Mouse (Mus musculus): Measurements from ENCODE around the gene Ctnnd2. TPM values are rescaled to one million over a fixed set of nuclear protein-coding genes. Genes with fewer than 3 reads are reported as not detected.

The Ctnnd2 gene
- polyA plus RNA-seq, 1 experiment: 2.1 TPM

DNA sequence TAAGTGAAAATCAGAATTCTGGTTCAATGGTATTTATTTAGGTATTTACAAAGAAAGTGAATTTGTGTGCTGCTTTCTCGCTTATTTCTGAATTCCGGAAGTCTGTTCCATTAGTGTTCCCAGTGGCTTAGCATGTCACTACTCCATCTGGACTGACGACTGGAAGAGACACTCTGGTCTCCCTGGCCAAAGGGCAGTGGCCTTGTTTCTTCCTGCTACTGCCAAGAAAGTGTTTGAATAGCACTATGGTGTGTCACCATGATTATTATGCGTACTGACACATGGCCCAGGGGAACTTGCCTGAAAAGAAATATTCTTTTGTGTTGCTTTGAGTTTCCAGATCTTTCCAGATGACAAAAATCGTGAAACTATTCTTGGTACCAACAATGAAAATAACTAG, 266.7 kb downstream of the Ctnnd2 start:
- TF ChIP-seq POLR2A (IDR thresholded peaks at IDR 0.05; ENCODE audit: borderline replicate concordance, control insufficient read depth, low read depth, low read length) (no peak), CTCF (IDR thresholded peaks at IDR 0.05; ENCODE audit: control insufficient read depth, insufficient read depth, low read length) (no peak)
- no peak overlapping the region for H3K4me3 ChIP-seq (replicated peaks; ENCODE audit: control insufficient read depth, low read depth, low read length)
- H3K4me1 ChIP-seq (ENCODE audit: control insufficient read depth, insufficient read depth, low read length): no peaks in the 10 kb centered on the region
- H3K27ac ChIP-seq (ENCODE audit: control insufficient read depth, insufficient read depth, low read depth, low read length, poor library complexity): no peak overlapping the region
- 77% methylated on average over 5 of the region's 5 CpGs for WGBS

DNA sequence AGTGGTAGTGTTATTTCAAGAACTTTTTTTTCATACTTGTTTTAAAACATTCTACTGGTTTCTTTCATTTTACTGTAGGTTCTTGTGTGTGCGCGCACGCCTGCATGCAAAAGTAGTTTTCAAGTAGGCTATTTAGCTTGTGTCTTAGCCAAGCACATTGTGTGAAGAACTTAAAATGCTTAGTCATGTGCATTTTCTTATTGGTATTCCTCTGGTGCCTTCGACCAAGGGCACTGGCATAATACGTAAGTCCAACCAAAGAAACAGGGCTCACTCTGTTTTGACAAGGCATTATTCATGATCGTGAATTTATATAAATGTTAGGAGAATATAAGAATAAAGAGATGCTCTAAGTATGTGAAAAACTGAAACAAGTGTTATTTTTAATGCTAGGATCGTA, 278.4 kb downstream of the Ctnnd2 start:
- no peak overlapping the region for H3K27ac ChIP-seq (ENCODE audit: control insufficient read depth, insufficient read depth, low read depth, low read length, poor library complexity)
- TF ChIP-seq CTCF (IDR thresholded peaks at IDR 0.05; ENCODE audit: control insufficient read depth, insufficient read depth, low read length) (no peak), POLR2A (IDR thresholded peaks at IDR 0.05; ENCODE audit: borderline replicate concordance, control insufficient read depth, low read depth, low read length) (no peak)
- 88% methylated on average over 7 of the region's 7 CpGs for WGBS

GRCm38 (mm10) chr15:30451921-30452320, 279.5 kb downstream of the Ctnnd2 start:
- 84% methylated on average over 5 of the region's 5 CpGs for WGBS
- Histone ChIP-seq H3K4me1 (ENCODE audit: control insufficient read depth, insufficient read depth, low read length) (no peaks in the 10 kb centered on the region), H3K27ac (ENCODE audit: control insufficient read depth, insufficient read depth, low read depth, low read length, poor library complexity) (no peak overlapping the region), H3K4me3 (replicated peaks; ENCODE audit: control insufficient read depth, low read depth, low read length) (no peak overlapping the region)
- TF ChIP-seq POLR2A (IDR thresholded peaks at IDR 0.05; ENCODE audit: borderline replicate concordance, control insufficient read depth, low read depth, low read length) (no peak), CTCF (IDR thresholded peaks at IDR 0.05; ENCODE audit: control insufficient read depth, insufficient read depth, low read length) (no peak)

More for the DNA sequence above, 278.4 kb downstream of the Ctnnd2 start:
- Histone ChIP-seq H3K4me1 (ENCODE audit: control insufficient read depth, insufficient read depth, low read length) (no peaks in the 10 kb centered on the region), H3K4me3 (replicated peaks; ENCODE audit: control insufficient read depth, low read depth, low read length) (no peak overlapping the region)

DNA sequence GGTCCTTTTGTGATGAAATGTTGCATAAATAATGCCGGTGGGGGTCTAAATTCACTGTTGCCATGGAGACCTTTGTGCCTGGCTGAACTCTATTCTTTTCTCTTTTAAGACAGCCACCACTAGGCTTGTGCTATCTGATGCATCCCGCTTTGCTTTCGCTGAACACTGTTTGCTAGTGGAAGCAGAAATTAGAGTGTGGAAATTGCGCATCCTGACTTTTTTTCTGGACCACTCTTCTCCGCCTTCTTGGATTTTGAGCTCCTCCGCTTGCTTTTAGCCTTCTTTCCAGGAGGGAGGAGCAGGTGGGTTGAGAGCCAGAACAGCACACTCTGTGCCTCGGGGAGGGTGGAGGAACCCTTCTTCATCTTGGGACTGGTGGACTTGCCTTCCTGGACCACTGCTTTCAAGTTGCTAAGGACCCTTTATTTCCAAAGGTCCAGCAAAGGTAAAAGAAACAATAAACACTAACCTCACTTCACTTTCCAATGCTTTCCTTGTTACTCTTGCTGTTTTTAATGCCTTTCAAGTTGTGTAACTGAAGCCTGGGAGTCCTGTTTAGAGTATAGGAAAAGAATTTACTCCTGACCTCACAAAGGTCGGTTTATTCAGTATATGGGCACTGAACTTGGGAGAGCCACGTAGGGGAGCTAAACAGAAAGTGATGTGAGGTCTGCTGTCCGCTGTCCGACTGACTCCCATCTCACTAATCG, 285.3 kb downstream of the Ctnnd2 start:
- H3K27ac ChIP-seq (ENCODE audit: control insufficient read depth, insufficient read depth, low read depth, low read length, poor library complexity): no peak overlapping the region
- 72% methylated on average over 12 of the region's 12 CpGs for WGBS
- TF ChIP-seq CTCF (IDR thresholded peaks at IDR 0.05; ENCODE audit: control insufficient read depth, insufficient read depth, low read length) (no peak), POLR2A (IDR thresholded peaks at IDR 0.05; ENCODE audit: borderline replicate concordance, control insufficient read depth, low read depth, low read length) (no peak)
- no peak overlapping the region for H3K4me3 ChIP-seq (replicated peaks; ENCODE audit: control insufficient read depth, low read depth, low read length)
- H3K4me1 ChIP-seq (ENCODE audit: control insufficient read depth, insufficient read depth, low read length): no peaks in the 10 kb centered on the region

DNA sequence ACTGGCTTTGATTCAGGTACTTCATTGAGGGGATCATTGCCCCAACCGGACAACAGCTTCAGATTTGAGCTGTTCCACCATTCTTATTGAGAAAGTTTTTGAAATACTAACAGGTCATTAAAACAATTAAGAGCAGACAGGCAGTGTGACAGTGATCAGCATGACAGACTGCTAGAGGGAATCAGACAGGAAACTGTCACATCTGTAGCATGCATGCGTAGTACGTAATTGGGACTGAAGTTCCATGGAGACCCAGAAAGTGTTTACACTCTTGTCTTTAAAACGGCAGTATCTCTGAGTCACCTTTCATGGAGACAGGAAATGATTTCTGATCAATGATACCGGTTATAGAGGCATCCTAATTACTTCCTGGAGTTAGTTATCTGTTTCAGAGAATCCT, 286.3 kb downstream of the Ctnnd2 start:
- no peak overlapping the region for H3K27ac ChIP-seq (ENCODE audit: control insufficient read depth, insufficient read depth, low read depth, low read length, poor library complexity)
- TF ChIP-seq CTCF (IDR thresholded peaks at IDR 0.05; ENCODE audit: control insufficient read depth, insufficient read depth, low read length) (no peak), POLR2A (IDR thresholded peaks at IDR 0.05; ENCODE audit: borderline replicate concordance, control insufficient read depth, low read depth, low read length) (no peak)
- no peaks in the 10 kb centered on the region for H3K4me1 ChIP-seq (ENCODE audit: control insufficient read depth, insufficient read depth, low read length)
- H3K4me3 ChIP-seq (replicated peaks; ENCODE audit: control insufficient read depth, low read depth, low read length): no peak overlapping the region
- 63% methylated on average over 5 of the region's 5 CpGs for WGBS

GRCm38 (mm10) chr15:30460341-30461125, 288.1 kb downstream of the Ctnnd2 start:
- no peak for TF ChIP-seq POLR2A (IDR thresholded peaks at IDR 0.05; ENCODE audit: borderline replicate concordance, control insufficient read depth, low read depth, low read length)
- TF ChIP-seq CTCF (IDR thresholded peaks at IDR 0.05; ENCODE audit: control insufficient read depth, insufficient read depth, low read length): no peak
- no peak overlapping the region for H3K4me3 ChIP-seq (replicated peaks; ENCODE audit: control insufficient read depth, low read depth, low read length)
- 63% methylated on average over 9 of the region's 9 CpGs for WGBS

GRCm38 (mm10) chr15:30462804-30463423, 290.5 kb downstream of the Ctnnd2 start:
- Histone ChIP-seq H3K27ac (ENCODE audit: control insufficient read depth, insufficient read depth, low read depth, low read length, poor library complexity) (no peak overlapping the region), H3K4me1 (ENCODE audit: control insufficient read depth, insufficient read depth, low read length) (no peaks in the 10 kb centered on the region), H3K4me3 (replicated peaks; ENCODE audit: control insufficient read depth, low read depth, low read length) (no peak overlapping the region)
- 43% methylated on average over 2 of the region's 2 CpGs for WGBS
- TF ChIP-seq POLR2A (IDR thresholded peaks at IDR 0.05; ENCODE audit: borderline replicate concordance, control insufficient read depth, low read depth, low read length): no peak
- TF ChIP-seq CTCF (IDR thresholded peaks at IDR 0.05; ENCODE audit: control insufficient read depth, insufficient read depth, low read length): no peak

More at GRCm38 (mm10) chr15:30460341-30461125, 288.1 kb downstream of the Ctnnd2 start:
- no peak overlapping the region for H3K27ac ChIP-seq (ENCODE audit: control insufficient read depth, insufficient read depth, low read depth, low read length, poor library complexity)
- H3K4me1 ChIP-seq (ENCODE audit: control insufficient read depth, insufficient read depth, low read length): no peaks in the 10 kb centered on the region

DNA sequence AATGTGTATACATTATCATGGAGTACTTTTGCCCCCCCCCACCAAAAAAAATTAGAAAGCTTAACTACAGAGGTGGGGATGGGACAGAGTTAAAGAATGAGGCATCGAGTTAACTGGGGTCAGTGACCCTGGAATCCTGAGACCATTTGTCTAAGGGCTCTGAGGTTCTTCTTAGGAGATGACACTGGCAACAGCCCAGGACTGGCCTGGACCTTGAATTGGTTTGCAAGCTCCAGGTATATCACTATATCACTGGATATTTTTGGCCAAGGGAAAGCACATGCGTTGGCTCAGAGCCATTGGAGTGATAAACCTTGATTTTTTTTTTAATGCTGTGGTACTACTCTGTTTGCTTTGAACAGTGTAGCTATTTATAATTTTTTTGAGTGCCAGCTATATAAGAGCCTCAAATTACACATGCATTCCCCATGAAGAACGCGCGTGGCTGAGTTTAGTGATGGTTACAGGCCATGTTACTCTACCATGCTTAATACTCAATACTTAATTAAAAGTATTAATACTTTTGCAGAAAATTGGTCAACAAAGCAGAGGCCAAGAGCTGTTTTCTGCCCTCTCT, 291.2 kb downstream of the Ctnnd2 start:
- TF ChIP-seq POLR2A (IDR thresholded peaks at IDR 0.05; ENCODE audit: borderline replicate concordance, control insufficient read depth, low read depth, low read length): no peak
- no peak for TF ChIP-seq CTCF (IDR thresholded peaks at IDR 0.05; ENCODE audit: control insufficient read depth, insufficient read depth, low read length)
- no peak overlapping the region for H3K4me3 ChIP-seq (replicated peaks; ENCODE audit: control insufficient read depth, low read depth, low read length)
- 76% methylated on average over 5 of the region's 5 CpGs for WGBS
- no peaks in the 10 kb centered on the region for H3K4me1 ChIP-seq (ENCODE audit: control insufficient read depth, insufficient read depth, low read length)
- no peak overlapping the region for H3K27ac ChIP-seq (ENCODE audit: control insufficient read depth, insufficient read depth, low read depth, low read length, poor library complexity)
